Mouse (Mus musculus) heart, embryonic 15.5 days (tissue): ENCODE results near the gene Gm28047. TPM values are rescaled to one million over a fixed set of nuclear protein-coding genes. Genes with fewer than 3 reads are reported as not detected.
"Not testable (repeated sequence)": the region's sequence is repeated elsewhere in the genome, so short reads cannot be mapped to it uniquely, and the experiment has no call there.

Source experiments
- ATAC-seq: fragments of 200-750 bp; cut with Nextera tagmentation; replicated peaks from 2 replicates; pipeline ENCODE4 v1.8.0; 2017; ENCODE audit warnings: low read depth, moderate TSS enrichment; ENCODE audit not compliant: insufficient number of reproducible peaks, insufficient read depth, low FRiP score
- H3K27ac ChIP-seq: fragments of 300-500 bp; sonication (generic); 2 replicates; pipeline ENCODE4 v1.5.1; 2015; ENCODE audit warnings: mild to moderate bottlenecking, inconsistent platforms
- H3K27me3 ChIP-seq: fragments of 300-500 bp; sonication (generic); 2 replicates; pipeline ENCODE4 v1.6.1; 2015; ENCODE audit warnings: inconsistent platforms
- H3K36me3 ChIP-seq: fragments of 300-500 bp; sonication (generic); 2 replicates; pipeline ENCODE4 v1.6.1; 2015; ENCODE audit warnings: mild to moderate bottlenecking, inconsistent platforms
- H3K4me1 ChIP-seq: fragments of 300-500 bp; sonication (generic); replicated peaks from 2 replicates; pipeline ENCODE4 v1.6.1; 2015; ENCODE audit warnings: inconsistent platforms
- H3K4me2 ChIP-seq: fragments of 300-500 bp; sonication (generic); 2 replicates; pipeline ENCODE4 v1.6.1; 2015; ENCODE audit warnings: inconsistent platforms, mild to moderate bottlenecking, moderate library complexity
- H3K4me3 ChIP-seq: fragments of 300-500 bp; sonication (generic); 2 replicates; pipeline ENCODE4 v1.5.1; 2015; ENCODE audit warnings: mild to moderate bottlenecking, inconsistent platforms
- H3K9ac ChIP-seq: fragments of 300-500 bp; sonication (generic); 2 replicates; pipeline ENCODE4 v1.6.1; 2015; ENCODE audit warnings: mild to moderate bottlenecking, inconsistent platforms
- H3K9me3 ChIP-seq: fragments of 300-500 bp; sonication (generic); replicated peaks from 2 replicates; pipeline ENCODE4 v1.6.1; 2016; ENCODE audit warnings: inconsistent platforms
- WGBS: fragments of 180-500 bp; shearing (Covaris S2); methylation state at CpG from one replicate; pipeline ENCODE4 v1.1.7; 2015; ENCODE audit warnings: mixed read lengths; 5-methylcytosine and 5-hydroxymethylcytosine counted together
- polyA plus RNA-seq: library from polyadenylated mRNA; unstranded; fragments of >200 nt; fragmentation: Nextera tagmentation; extraction: Ambion mirVana; gene quantifications from 2 replicates; pipeline ENCODE4 v1.2.1, GENCODE M21; 2015

The Gm28047 gene
- polyA plus RNA-seq, 1 experiment from 2014 or later, result not detected

- ATAC-seq, result peak; percentile 44; the same call in 1 of the 2 replicates
- no peak overlapping the region for H3K9ac ChIP-seq
- whole genome bisulfite sequencing, result 42% methylated on average over 3 of the region's 3 CpGs
- H3K4me2 ChIP-seq, result no peak overlapping the region; the same call in 1 of the 2 replicates
- H3K9me3 ChIP-seq, result no peaks in the 10 kb centered on the region
- H3K27ac ChIP-seq, result peak overlapping the region; percentile 93
- no peak overlapping the region for H3K4me3 ChIP-seq
- peaks cover 23% of the 10 kb centered on the region for H3K4me1 ChIP-seq
- no peaks in the 10 kb centered on the region for H3K27me3 ChIP-seq
- peaks cover 10% of the 10 kb centered on the region for H3K36me3 ChIP-seq
These were observed 33.1 kb upstream of the Gm28047 start for GRCm38 (mm10) chr15:102657926-102658381.

- peaks cover 23% of the 10 kb centered on the region for H3K4me1 ChIP-seq
- no peak overlapping the region for H3K9ac ChIP-seq
- no peak overlapping the region for H3K4me3 ChIP-seq
- 28% methylated on average over 4 of the region's 4 CpGs for WGBS
- no peaks in the 10 kb centered on the region for H3K9me3 ChIP-seq
- ATAC-seq, result peak; percentile 89
- H3K27me3 ChIP-seq, result no peaks in the 10 kb centered on the region
- H3K4me2 ChIP-seq, result 0 out of 2 replicates have a peak overlapping the region, but pooled peaks have one; percentile 13
- no peaks in the 10 kb centered on the region for H3K36me3 ChIP-seq
- peak overlapping the region; percentile 93 for H3K27ac ChIP-seq
These were observed 31.8 kb upstream of the Gm28047 start for GRCm38 (mm10) chr15:102656658-102657057.

- H3K27ac ChIP-seq, H3K36me3 ChIP-seq, H3K9me3 ChIP-seq, H3K9ac ChIP-seq, H3K27me3 ChIP-seq, H3K4me2 ChIP-seq, ATAC-seq, H3K4me3 ChIP-seq: not testable (repeated sequence)
- peaks cover 10% of the 10 kb centered on the region for H3K4me1 ChIP-seq
- 75% methylated on average over 9 of the region's 9 CpGs for WGBS
These were observed 27.2 kb upstream of the Gm28047 start for GRCm38 (mm10) chr15:102651928-102652660.

GRCm38 (mm10) chr15:102651107-102651506, 26.2 kb upstream of the Gm28047 start:
- Histone ChIP-seq H3K27me3 (no peaks in the 10 kb centered on the region), H3K4me1 (peaks cover 4% of the 10 kb centered on the region), H3K36me3 (no peaks in the 10 kb centered on the region), H3K27ac (no peak overlapping the region), H3K9me3 (no peaks in the 10 kb centered on the region), H3K4me2 (no peak overlapping the region), H3K4me3 (no peak overlapping the region), H3K9ac (no peak overlapping the region)
- WGBS, result 80% methylated on average over 3 of the region's 3 CpGs
- no peak for ATAC-seq

GRCm38 (mm10) chr15:102635817-102636216, 10.9 kb upstream of the Gm28047 start:
- Histone ChIP-seq H3K27me3 (no peaks in the 10 kb centered on the region), H3K4me3 (no peak overlapping the region), H3K4me2 (no peak overlapping the region), H3K9me3 (no peaks in the 10 kb centered on the region), H3K4me1 (no peaks in the 10 kb centered on the region), H3K9ac (no peak overlapping the region), H3K27ac (no peak overlapping the region), H3K36me3 (no peaks in the 10 kb centered on the region)
- ATAC-seq, result no peak
- WGBS, result 80% methylated on average over 3 of the region's 3 CpGs

GRCm38 (mm10) chr15:102634684-102635083, 9.8 kb upstream of the Gm28047 start:
- Histone ChIP-seq H3K4me1 (no peaks in the 10 kb centered on the region), H3K4me3 (no peak overlapping the region), H3K27ac (no peak overlapping the region), H3K36me3 (no peaks in the 10 kb centered on the region), H3K27me3 (no peaks in the 10 kb centered on the region), H3K4me2 (no peak overlapping the region), H3K9me3 (no peaks in the 10 kb centered on the region), H3K9ac (no peak overlapping the region)
- no peak for ATAC-seq
- WGBS, result 87% methylated on average over 8 of the region's 8 CpGs

GRCm38 (mm10) chr15:102625687-102626055, 804 bp upstream of the Gm28047 start:
- peak overlapping the region; percentile 83 for H3K9ac ChIP-seq
- H3K4me1 ChIP-seq, result peaks cover 24% of the 10 kb centered on the region
- no peaks in the 10 kb centered on the region for H3K9me3 ChIP-seq
- peak overlapping the region; percentile 84 for H3K4me2 ChIP-seq
- H3K27ac ChIP-seq, result peak overlapping the region; percentile 100
- peak overlapping the region; percentile 88 for H3K4me3 ChIP-seq
- no peaks in the 10 kb centered on the region for H3K36me3 ChIP-seq
- H3K27me3 ChIP-seq, result no peaks in the 10 kb centered on the region
- peak; percentile 15; the same call in 1 of the 2 replicates for ATAC-seq
- under 1% methylated on average over 18 of the region's 18 CpGs for WGBS

GRCm38 (mm10) chr15:102624291-102624969, 437 bp downstream of the Gm28047 start:
- WGBS, result 4% methylated on average over 17 of the region's 17 CpGs
- ATAC-seq, result no peak

GRCm38 (mm10) chr15:102623121-102623520, 1.7 kb downstream of the Gm28047 start:
- H3K9me3 ChIP-seq, result no peaks in the 10 kb centered on the region
- H3K27me3 ChIP-seq, result no peaks in the 10 kb centered on the region
- H3K4me3 ChIP-seq, result peak overlapping the region; percentile 26
- 84% methylated on average over 3 of the region's 3 CpGs for WGBS
- H3K9ac ChIP-seq, result no peak overlapping the region
- peak overlapping the region; percentile 84 for H3K4me2 ChIP-seq
- no peak overlapping the region for H3K27ac ChIP-seq
- ATAC-seq, result no peak
- H3K4me1 ChIP-seq, result peaks cover 24% of the 10 kb centered on the region
- H3K36me3 ChIP-seq, result no peaks in the 10 kb centered on the region

More at GRCm38 (mm10) chr15:102624291-102624969, 437 bp downstream of the Gm28047 start:
- Histone ChIP-seq H3K9ac (peak overlapping the region; percentile 83), H3K4me1 (peaks cover 24% of the 10 kb centered on the region), H3K27ac (peak overlapping the region; percentile 100), H3K36me3 (no peaks in the 10 kb centered on the region), H3K9me3 (no peaks in the 10 kb centered on the region), H3K4me2 (peak overlapping the region; percentile 84), H3K4me3 (peak overlapping the region; percentile 88), H3K27me3 (no peaks in the 10 kb centered on the region)

- Histone ChIP-seq H3K4me2 (peak overlapping the region; percentile 84; the same call in 1 of the 2 replicates), H3K36me3 (no peaks in the 10 kb centered on the region), H3K9me3 (no peaks in the 10 kb centered on the region), H3K27me3 (no peaks in the 10 kb centered on the region), H3K4me1 (peaks cover 24% of the 10 kb centered on the region), H3K27ac (no peak overlapping the region), H3K9ac (no peak overlapping the region), H3K4me3 (no peak overlapping the region)
- no peak for ATAC-seq
These were observed 2.3 kb downstream of the Gm28047 start for GRCm38 (mm10) chr15:102622536-102622935.

- H3K4me2 ChIP-seq, result no peak overlapping the region
- peaks cover 20% of the 10 kb centered on the region for H3K4me1 ChIP-seq
- H3K36me3 ChIP-seq, result no peaks in the 10 kb centered on the region
- no peak overlapping the region for H3K4me3 ChIP-seq
- ATAC-seq, result no peak
- no peaks in the 10 kb centered on the region for H3K27me3 ChIP-seq
- 88% methylated on average over 1 of the region's 1 CpGs for WGBS
- no peak overlapping the region for H3K9ac ChIP-seq
- H3K9me3 ChIP-seq, result no peaks in the 10 kb centered on the region
- no peak overlapping the region for H3K27ac ChIP-seq
These were observed 4.1 kb downstream of the Gm28047 start for GRCm38 (mm10) chr15:102620765-102621164.
